Mouse (Mus musculus): ENCODE measurements at regions not wholly inside any gene's neighbourhood (a gene's known extent, or its start where the extent isn't known, plus 50 kb on each side); places are given as distances from the start of the nearest gene placed in this dataset.
"Not testable (repeated sequence)": the region's sequence is repeated elsewhere in the genome, so short reads cannot be mapped to it uniquely, and the experiment has no call there.

GRCm38 (mm10) chr8:102024472-102024871, 761.0 kb downstream of the Cdh11 start:
- no peaks in the 10 kb centered on the region for H3K4me1 ChIP-seq
- WGBS = 86% methylated on average over 1 of the region's 1 CpGs

DNA sequence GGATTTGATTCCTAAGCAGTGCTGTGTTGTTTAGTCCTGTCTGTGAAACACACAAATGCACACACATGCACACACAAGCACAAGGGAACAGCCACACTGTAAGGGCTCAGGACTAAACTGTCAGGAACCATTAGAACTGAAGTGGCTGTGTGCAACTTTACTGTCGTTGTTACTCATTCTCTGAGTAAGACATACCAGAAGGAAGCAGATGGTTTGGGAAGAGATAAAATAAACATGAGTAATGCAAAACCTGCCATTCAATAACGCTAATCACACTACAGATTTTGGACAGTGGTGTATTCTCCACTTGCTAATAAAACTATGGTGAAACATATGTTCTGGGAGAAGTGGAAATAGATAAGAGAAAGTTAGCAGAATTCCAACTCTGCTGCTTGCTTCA, 767.7 kb downstream of the Cdh11 start:
- no peak for ATAC-seq (ENCODE audit: low FRiP score, low read depth)
- WGBS = 76% methylated on average over 2 of the region's 2 CpGs
- Histone ChIP-seq H3K4me2 (replicated peaks) (no peak overlapping the region), H3K36me3 (no peaks in the 10 kb centered on the region), H3K27ac (replicated peaks) (no peak overlapping the region), H3K4me3 (no peak overlapping the region), H3K27me3 (no peaks in the 10 kb centered on the region), H3K9ac (replicated peaks) (no peak overlapping the region), H3K9me3 (no peaks in the 10 kb centered on the region), H3K4me1 (no peaks in the 10 kb centered on the region)

More at GRCm38 (mm10) chr8:102024472-102024871, 761.0 kb downstream of the Cdh11 start:
- Histone ChIP-seq H3K9me3 (no peaks in the 10 kb centered on the region), H3K27ac (replicated peaks) (no peak overlapping the region), H3K4me3 (no peak overlapping the region), H3K4me2 (replicated peaks) (no peak overlapping the region), H3K27me3 (no peaks in the 10 kb centered on the region), H3K9ac (replicated peaks) (no peak overlapping the region), H3K36me3 (no peaks in the 10 kb centered on the region)
- no peak for ATAC-seq (ENCODE audit: low FRiP score, low read depth)

GRCm38 (mm10) chr8:102000326-102001016, 785.0 kb downstream of the Cdh11 start:
- WGBS = 70% methylated on average over 4 of the region's 4 CpGs
- H3K9me3 ChIP-seq = no peaks in the 10 kb centered on the region
- H3K9ac ChIP-seq (replicated peaks) = no peak overlapping the region
- H3K4me1 ChIP-seq = no peaks in the 10 kb centered on the region
- ATAC-seq (ENCODE audit: low FRiP score, low read depth) = no peak
- no peak overlapping the region for H3K4me3 ChIP-seq
- H3K36me3 ChIP-seq = no peaks in the 10 kb centered on the region
- no peaks in the 10 kb centered on the region for H3K27me3 ChIP-seq
- no peak overlapping the region for H3K27ac ChIP-seq (replicated peaks)
- H3K4me2 ChIP-seq (replicated peaks) = no peak overlapping the region

DNA sequence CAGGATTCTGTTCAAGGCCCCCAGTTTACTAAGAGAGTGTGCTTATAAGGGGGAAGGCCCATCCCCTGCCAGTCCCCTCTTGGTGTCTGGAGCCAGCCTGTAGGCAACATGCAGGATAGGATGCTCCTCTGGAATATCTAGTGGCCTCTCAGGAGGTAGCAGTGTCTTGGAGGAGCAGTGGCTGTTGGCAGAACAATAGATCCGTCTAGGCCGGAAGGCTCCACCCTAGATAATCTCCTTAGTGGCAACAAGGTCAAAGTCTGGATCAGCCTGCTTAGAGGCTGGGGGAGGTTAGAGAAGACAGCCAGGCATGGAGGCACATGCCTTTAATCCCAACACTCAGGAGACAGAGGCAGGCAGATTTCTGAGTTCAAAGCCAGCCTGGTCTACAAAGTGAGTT, 788.7 kb downstream of the Cdh11 start:
- H3K27me3 ChIP-seq; H3K9ac ChIP-seq (replicated peaks); H3K9me3 ChIP-seq; H3K27ac ChIP-seq (replicated peaks); H3K4me3 ChIP-seq; ATAC-seq (ENCODE audit: low FRiP score, low read depth); H3K36me3 ChIP-seq; H3K4me2 ChIP-seq (replicated peaks); H3K4me1 ChIP-seq: not testable (repeated sequence)
- 75% methylated on average over 2 of the region's 2 CpGs for WGBS

- Histone ChIP-seq H3K9ac (replicated peaks) (no peak overlapping the region), H3K36me3 (no peaks in the 10 kb centered on the region), H3K4me2 (replicated peaks) (no peak overlapping the region), H3K4me1 (no peaks in the 10 kb centered on the region), H3K27ac (replicated peaks) (no peak overlapping the region), H3K9me3 (no peaks in the 10 kb centered on the region), H3K4me3 (no peak overlapping the region), H3K27me3 (no peaks in the 10 kb centered on the region)
- ATAC-seq (ENCODE audit: low FRiP score, low read depth) = no peak
- 82% methylated on average over 2 of the region's 2 CpGs for WGBS
Observed at GRCm38 (mm10) chr8:101956832-101957231, 828.6 kb downstream of the Cdh11 start.

- no peak overlapping the region for H3K27ac ChIP-seq (replicated peaks)
- no peaks in the 10 kb centered on the region for H3K36me3 ChIP-seq
- H3K4me2 ChIP-seq (replicated peaks) = no peak overlapping the region
- no peak for ATAC-seq (ENCODE audit: low FRiP score, low read depth)
- H3K27me3 ChIP-seq = no peaks in the 10 kb centered on the region
- H3K4me3 ChIP-seq = no peak overlapping the region
- no peaks in the 10 kb centered on the region for H3K9me3 ChIP-seq
- H3K4me1 ChIP-seq = no peaks in the 10 kb centered on the region
- WGBS = 71% methylated on average over 2 of the region's 2 CpGs
- no peak overlapping the region for H3K9ac ChIP-seq (replicated peaks)
Observed at GRCm38 (mm10) chr8:101950599-101950998, 834.8 kb downstream of the Cdh11 start.

GRCm38 (mm10) chr8:101937859-101938258, 847.6 kb downstream of the Cdh11 start:
- no peaks in the 10 kb centered on the region for H3K4me1 ChIP-seq
- H3K9ac ChIP-seq (replicated peaks) = no peak overlapping the region
- no peak overlapping the region for H3K4me2 ChIP-seq (replicated peaks)
- no peaks in the 10 kb centered on the region for H3K36me3 ChIP-seq
- WGBS = 73% methylated on average over 2 of the region's 2 CpGs
- no peak overlapping the region for H3K4me3 ChIP-seq
- H3K9me3 ChIP-seq = no peaks in the 10 kb centered on the region
- no peak for ATAC-seq (ENCODE audit: low FRiP score, low read depth)
- H3K27me3 ChIP-seq = no peaks in the 10 kb centered on the region
- no peak overlapping the region for H3K27ac ChIP-seq (replicated peaks)

DNA sequence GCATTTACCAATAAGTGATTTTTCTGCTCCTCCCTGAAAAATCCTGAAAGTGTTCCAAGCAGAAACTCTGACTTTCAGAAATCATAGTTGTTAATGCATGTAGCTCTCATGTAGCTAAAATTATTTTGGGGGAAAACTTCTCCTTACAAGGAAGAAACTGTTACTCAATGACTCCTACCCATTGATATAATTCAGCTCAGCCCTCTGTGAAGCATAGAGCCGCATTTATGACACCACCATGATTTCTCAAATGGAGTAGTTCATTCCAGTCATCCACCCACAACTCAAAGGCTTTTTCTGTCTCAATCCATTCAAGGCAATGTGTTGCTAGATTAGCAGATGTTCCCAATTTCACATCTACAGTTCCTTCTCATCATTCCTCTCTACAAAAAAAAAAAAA, 871.8 kb downstream of the Cdh11 start:
- no peak overlapping the region for H3K4me2 ChIP-seq (replicated peaks)
- H3K9me3 ChIP-seq = no peaks in the 10 kb centered on the region
- H3K27ac ChIP-seq (replicated peaks) = no peak overlapping the region
- no peak overlapping the region for H3K9ac ChIP-seq (replicated peaks)
- no peak overlapping the region for H3K4me3 ChIP-seq
- H3K4me1 ChIP-seq = no peaks in the 10 kb centered on the region
- no peak for ATAC-seq (ENCODE audit: low FRiP score, low read depth)
- no peaks in the 10 kb centered on the region for H3K27me3 ChIP-seq
- WGBS = 96% methylated on average over 1 of the region's 1 CpGs
- no peaks in the 10 kb centered on the region for H3K36me3 ChIP-seq

Data from midbrain, embryonic 12.5 days (tissue).